Mouse (Mus musculus) ES-E14 (cell line): Measurements from ENCODE around the gene Gata2.
A peak's percentile ranks its signal among the peaks of the same experiment; 100 is the strongest.

Experiments used
- HCFC1 ChIP-seq: IDR thresholded peaks from 2 replicates; pipeline ENCODE4 v1.6.1; 2012; ENCODE audit warnings: low read length, inconsistent platforms, borderline replicate concordance; ENCODE audit not compliant: insufficient read depth
- ZNF384 ChIP-seq: IDR thresholded peaks from 2 replicates; pipeline ENCODE4 v1.6.1; 2012; ENCODE audit warnings: low read depth, low read length, inconsistent platforms

DNA sequence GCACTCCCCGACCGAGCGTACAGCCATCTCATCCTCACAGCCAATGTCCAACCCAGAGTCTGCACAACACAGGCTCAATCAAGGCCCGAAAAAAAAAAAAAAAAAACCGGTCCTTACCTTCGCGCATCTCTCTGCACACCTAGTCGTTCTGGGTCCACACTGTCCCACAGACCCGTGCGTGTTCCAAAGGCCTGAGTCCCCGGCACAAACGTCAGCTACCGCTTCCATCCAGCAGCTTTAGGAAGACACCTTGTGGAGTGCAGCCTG lies 3.7 kb upstream of the Gata2 start:
- TF ChIP-seq ZNF384 (peak; percentile 81), HCFC1 (no peak)
